Mouse (Mus musculus): ENCODE data around the gene Gm3336. TPM values are rescaled to one million over a fixed set of nuclear protein-coding genes. Genes with fewer than 3 reads are reported as not detected.

Gm3336 gene
- polyA plus RNA-seq (2015; fragmentation: Illumina TruSeq; extraction: RNeasy Lipid Tissue Mini Kit (QIAGEN cat#74804); ENCODE audit: insufficient read depth, low read depth, low replicate concordance): not detected

GRCm38 (mm10) chr8:70718297-70718696, at the start of gene Gm3336:
Gm3336 (plus strand) TSS chr8:70718543.

GRCm38 (mm10) chr8:70673079-70673856, 45.1 kb upstream of the Gm3336 start, which contains the start of gene Lsm4:
Lsm4 (plus strand) TSS chr8:70673248.

GRCm38 (mm10) chr8:70698310-70699109, 19.8 kb upstream of the Gm3336 start, which contains the start of gene Jund:
Jund (plus strand) TSS chr8:70698949.

GRCm38 (mm10) chr8:70703287-70703686, 15.1 kb upstream of the Gm3336 start, which contains the start of gene Iqcn:
Iqcn (plus strand) TSS chr8:70703457.

GRCm38 (mm10) chr8:70723486-70724210, 5.3 kb downstream of the Gm3336 start, which contains the start of gene Pde4c:
Pde4c (plus strand) TSS chr8:70723720.

GRCm38 (mm10) chr8:70754043-70754870, 35.9 kb downstream of the Gm3336 start, which contains the start of gene Rab3a:
Rab3a (plus strand) TSS chr8:70754679.

GRCm38 (mm10) chr8:70760775-70761406, 42.5 kb downstream of the Gm3336 start, which contains the start of gene Mpv17l2:
Mpv17l2 (minus strand) TSS chr8:70760946.

Other genes starting within 250 kb of the Gm3336 start
- gene Klhl26, start 241.6 kb upstream of the Gm3336 start, polyA plus RNA-seq (2015; fragmentation: Illumina TruSeq; extraction: RNeasy Lipid Tissue Mini Kit (QIAGEN cat#74804); ENCODE audit: insufficient read depth, low read depth, low replicate concordance): 4.2 TPM
- 3.6 TPM for gene Tmem59l, start 231.2 kb upstream of the Gm3336 start, polyA plus RNA-seq (2015; fragmentation: Illumina TruSeq; extraction: RNeasy Lipid Tissue Mini Kit (QIAGEN cat#74804); ENCODE audit: insufficient read depth, low read depth, low replicate concordance)
- 23.2 TPM for gene Crlf1, start 225.4 kb upstream of the Gm3336 start, polyA plus RNA-seq (2015; fragmentation: Illumina TruSeq; extraction: RNeasy Lipid Tissue Mini Kit (QIAGEN cat#74804); ENCODE audit: insufficient read depth, low read depth, low replicate concordance)
- gene Rex1bd, start 211.8 kb upstream of the Gm3336 start, polyA plus RNA-seq (2015; fragmentation: Illumina TruSeq; extraction: RNeasy Lipid Tissue Mini Kit (QIAGEN cat#74804); ENCODE audit: insufficient read depth, low read depth, low replicate concordance): 39.6 TPM
- 731 TPM for gene Uba52, start 207.7 kb upstream of the Gm3336 start, polyA plus RNA-seq (2015; fragmentation: Illumina TruSeq; extraction: RNeasy Lipid Tissue Mini Kit (QIAGEN cat#74804); ENCODE audit: insufficient read depth, low read depth, low replicate concordance)
- gene Fkbp8, start 190.8 kb upstream of the Gm3336 start, polyA plus RNA-seq (2015; fragmentation: Illumina TruSeq; extraction: RNeasy Lipid Tissue Mini Kit (QIAGEN cat#74804); ENCODE audit: insufficient read depth, low read depth, low replicate concordance): 78.4 TPM
- 14.3 TPM for gene Kxd1, start 190.6 kb upstream of the Gm3336 start, polyA plus RNA-seq (2015; fragmentation: Illumina TruSeq; extraction: RNeasy Lipid Tissue Mini Kit (QIAGEN cat#74804); ENCODE audit: insufficient read depth, low read depth, low replicate concordance)
- gene Ell, start 179.1 kb upstream of the Gm3336 start, polyA plus RNA-seq (2015; fragmentation: Illumina TruSeq; extraction: RNeasy Lipid Tissue Mini Kit (QIAGEN cat#74804); ENCODE audit: insufficient read depth, low read depth, low replicate concordance): 6.0 TPM
- 17.5 TPM for gene Isyna1, start 124.2 kb upstream of the Gm3336 start, polyA plus RNA-seq (2015; fragmentation: Illumina TruSeq; extraction: RNeasy Lipid Tissue Mini Kit (QIAGEN cat#74804); ENCODE audit: insufficient read depth, low read depth, low replicate concordance)
- 22.8 TPM for gene Ssbp4, start 109.7 kb upstream of the Gm3336 start, polyA plus RNA-seq (2015; fragmentation: Illumina TruSeq; extraction: RNeasy Lipid Tissue Mini Kit (QIAGEN cat#74804); ENCODE audit: insufficient read depth, low read depth, low replicate concordance)
- gene Lrrc25, start 102.4 kb upstream of the Gm3336 start, polyA plus RNA-seq (2015; fragmentation: Illumina TruSeq; extraction: RNeasy Lipid Tissue Mini Kit (QIAGEN cat#74804); ENCODE audit: insufficient read depth, low read depth, low replicate concordance): 2.3 TPM
- gene Gdf15, start 86.1 kb upstream of the Gm3336 start, polyA plus RNA-seq (2015; fragmentation: Illumina TruSeq; extraction: RNeasy Lipid Tissue Mini Kit (QIAGEN cat#74804); ENCODE audit: insufficient read depth, low read depth, low replicate concordance): 0.61 TPM
- 8.6 TPM for gene Pgpep1, start 58.2 kb upstream of the Gm3336 start, polyA plus RNA-seq (2015; fragmentation: Illumina TruSeq; extraction: RNeasy Lipid Tissue Mini Kit (QIAGEN cat#74804); ENCODE audit: insufficient read depth, low read depth, low replicate concordance)
- 14.0 TPM for gene Lsm4, start 45.3 kb upstream of the Gm3336 start, polyA plus RNA-seq (2015; fragmentation: Illumina TruSeq; extraction: RNeasy Lipid Tissue Mini Kit (QIAGEN cat#74804); ENCODE audit: insufficient read depth, low read depth, low replicate concordance)
- gene Jund, start 19.6 kb upstream of the Gm3336 start, polyA plus RNA-seq (2015; fragmentation: Illumina TruSeq; extraction: RNeasy Lipid Tissue Mini Kit (QIAGEN cat#74804); ENCODE audit: insufficient read depth, low read depth, low replicate concordance): 32.7 TPM
- gene Iqcn, start 15.1 kb upstream of the Gm3336 start, polyA plus RNA-seq (2015; fragmentation: Illumina TruSeq; extraction: RNeasy Lipid Tissue Mini Kit (QIAGEN cat#74804); ENCODE audit: insufficient read depth, low read depth, low replicate concordance): not detected
- 1.9 TPM for gene Pde4c, start 5.2 kb downstream of the Gm3336 start, polyA plus RNA-seq (2015; fragmentation: Illumina TruSeq; extraction: RNeasy Lipid Tissue Mini Kit (QIAGEN cat#74804); ENCODE audit: insufficient read depth, low read depth, low replicate concordance)
- gene Rab3a, start 36.1 kb downstream of the Gm3336 start, polyA plus RNA-seq (2015; fragmentation: Illumina TruSeq; extraction: RNeasy Lipid Tissue Mini Kit (QIAGEN cat#74804); ENCODE audit: insufficient read depth, low read depth, low replicate concordance): 12.4 TPM
- gene Mpv17l2, start 42.4 kb downstream of the Gm3336 start, polyA plus RNA-seq (2015; fragmentation: Illumina TruSeq; extraction: RNeasy Lipid Tissue Mini Kit (QIAGEN cat#74804); ENCODE audit: insufficient read depth, low read depth, low replicate concordance): 13.1 TPM
- gene Pik3r2, start 58.2 kb downstream of the Gm3336 start, polyA plus RNA-seq (2015; fragmentation: Illumina TruSeq; extraction: RNeasy Lipid Tissue Mini Kit (QIAGEN cat#74804); ENCODE audit: insufficient read depth, low read depth, low replicate concordance): 9.3 TPM
- 40.0 TPM for gene Mast3, start 86.5 kb downstream of the Gm3336 start, polyA plus RNA-seq (2015; fragmentation: Illumina TruSeq; extraction: RNeasy Lipid Tissue Mini Kit (QIAGEN cat#74804); ENCODE audit: insufficient read depth, low read depth, low replicate concordance)
- not detected for gene Il12rb1, start 89.9 kb downstream of the Gm3336 start, polyA plus RNA-seq (2015; fragmentation: Illumina TruSeq; extraction: RNeasy Lipid Tissue Mini Kit (QIAGEN cat#74804); ENCODE audit: insufficient read depth, low read depth, low replicate concordance)
- 18.1 TPM for gene Arrdc2, start 121.2 kb downstream of the Gm3336 start, polyA plus RNA-seq (2015; fragmentation: Illumina TruSeq; extraction: RNeasy Lipid Tissue Mini Kit (QIAGEN cat#74804); ENCODE audit: insufficient read depth, low read depth, low replicate concordance)
- 1.6 TPM for gene Kcnn1, start 144.7 kb downstream of the Gm3336 start, polyA plus RNA-seq (2015; fragmentation: Illumina TruSeq; extraction: RNeasy Lipid Tissue Mini Kit (QIAGEN cat#74804); ENCODE audit: insufficient read depth, low read depth, low replicate concordance)
- 9.8 TPM for gene Ccdc124, start 155.4 kb downstream of the Gm3336 start, polyA plus RNA-seq (2015; fragmentation: Illumina TruSeq; extraction: RNeasy Lipid Tissue Mini Kit (QIAGEN cat#74804); ENCODE audit: insufficient read depth, low read depth, low replicate concordance)
- not detected for gene Slc5a5, start 174.2 kb downstream of the Gm3336 start, polyA plus RNA-seq (2015; fragmentation: Illumina TruSeq; extraction: RNeasy Lipid Tissue Mini Kit (QIAGEN cat#74804); ENCODE audit: insufficient read depth, low read depth, low replicate concordance)
- gene Rpl18a, start 178.9 kb downstream of the Gm3336 start, polyA plus RNA-seq (2015; fragmentation: Illumina TruSeq; extraction: RNeasy Lipid Tissue Mini Kit (QIAGEN cat#74804); ENCODE audit: insufficient read depth, low read depth, low replicate concordance): 1,080 TPM
- 5.2 TPM for gene Map1s, start 187.4 kb downstream of the Gm3336 start, polyA plus RNA-seq (2015; fragmentation: Illumina TruSeq; extraction: RNeasy Lipid Tissue Mini Kit (QIAGEN cat#74804); ENCODE audit: insufficient read depth, low read depth, low replicate concordance)